Mouse (Mus musculus): ENCODE data around the gene Specc1.

Gene Specc1

GRCm38 (mm10) chr11:62103380-62103911 lies 146.9 kb downstream of the Specc1 start:
- WGBS, result 69% methylated on average over 3 of the region's 3 CpGs

- WGBS, result 59% methylated on average over 1 of the region's 1 CpGs
These were observed 149.9 kb downstream of the Specc1 start for GRCm38 (mm10) chr11:62106401-62106871.

DNA sequence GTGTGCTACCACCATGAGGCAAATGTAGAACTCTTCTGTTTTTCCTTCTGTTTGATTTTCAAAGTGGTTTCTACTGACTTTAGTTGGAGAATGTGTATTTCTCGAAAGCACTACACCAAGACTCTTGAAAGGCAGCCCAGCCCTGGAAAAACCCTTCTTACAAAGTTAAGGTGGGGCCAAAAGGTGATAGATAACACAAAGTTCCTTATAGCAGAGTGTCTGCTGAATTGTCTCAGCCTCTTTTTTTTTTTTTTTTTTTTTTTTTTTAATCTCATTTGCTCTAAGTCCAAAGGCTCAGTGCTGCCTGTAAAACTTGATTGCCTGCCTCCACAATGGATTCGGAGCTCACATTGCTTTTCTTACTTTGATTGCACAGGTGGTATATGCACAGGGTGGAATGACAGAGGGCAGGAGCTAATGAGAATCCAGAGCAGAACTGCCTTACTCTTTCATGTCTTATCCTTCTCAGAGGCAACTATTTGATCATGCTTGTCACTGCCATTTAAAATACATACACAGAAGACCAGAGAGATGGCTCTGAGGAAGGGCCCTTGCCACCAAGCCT lies 150.8 kb downstream of the Specc1 start:
- 87% methylated on average over 2 of the region's 2 CpGs for WGBS

DNA sequence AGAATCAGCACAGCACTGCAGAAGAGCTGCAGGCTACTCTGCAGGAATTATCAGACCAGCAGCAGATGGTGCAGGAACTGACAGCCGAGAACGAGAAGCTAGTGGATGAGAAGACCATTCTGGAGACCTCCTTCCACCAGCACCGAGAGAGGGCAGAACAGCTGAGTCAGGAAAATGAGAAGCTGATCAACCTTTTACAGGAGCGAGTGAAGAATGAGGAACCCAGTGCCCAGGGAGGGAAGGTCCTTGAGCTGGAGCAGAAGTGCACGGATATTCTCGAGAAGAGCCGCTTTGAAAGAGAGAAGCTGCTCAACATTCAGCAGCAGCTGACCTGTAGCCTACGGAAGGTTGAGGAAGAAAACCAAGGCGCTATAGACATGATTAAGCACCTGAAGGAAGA lies 162.0 kb downstream of the Specc1 start:
- WGBS, result 89% methylated on average over 9 of the region's 9 CpGs

DNA sequence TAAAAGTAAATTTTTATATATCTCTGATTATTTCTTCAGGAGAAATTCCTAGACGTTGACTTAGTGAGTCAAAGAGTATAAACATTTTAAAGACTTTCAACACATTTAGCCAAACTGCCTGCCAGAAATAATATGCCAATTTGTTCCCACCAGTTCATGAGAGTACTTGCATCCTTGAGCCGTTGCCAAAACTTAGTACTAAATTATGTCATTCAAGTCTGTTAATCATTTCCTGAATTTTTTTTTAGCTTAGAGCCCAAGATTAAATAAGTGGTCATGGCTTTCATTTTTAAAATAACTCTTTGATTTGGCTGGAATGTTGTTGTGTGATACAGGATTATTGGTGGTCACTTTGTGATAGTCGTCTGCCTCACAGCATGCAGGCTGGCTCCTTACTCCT lies 163.3 kb downstream of the Specc1 start:
- 58% methylated on average over 3 of the region's 3 CpGs for WGBS

GRCm38 (mm10) chr11:62121365-62121764 lies 164.8 kb downstream of the Specc1 start:
- WGBS, result 87% methylated on average over 5 of the region's 5 CpGs

- 34% methylated on average over 3 of the region's 3 CpGs for WGBS
These were observed 171.1 kb downstream of the Specc1 start for GRCm38 (mm10) chr11:62127692-62128091.

DNA sequence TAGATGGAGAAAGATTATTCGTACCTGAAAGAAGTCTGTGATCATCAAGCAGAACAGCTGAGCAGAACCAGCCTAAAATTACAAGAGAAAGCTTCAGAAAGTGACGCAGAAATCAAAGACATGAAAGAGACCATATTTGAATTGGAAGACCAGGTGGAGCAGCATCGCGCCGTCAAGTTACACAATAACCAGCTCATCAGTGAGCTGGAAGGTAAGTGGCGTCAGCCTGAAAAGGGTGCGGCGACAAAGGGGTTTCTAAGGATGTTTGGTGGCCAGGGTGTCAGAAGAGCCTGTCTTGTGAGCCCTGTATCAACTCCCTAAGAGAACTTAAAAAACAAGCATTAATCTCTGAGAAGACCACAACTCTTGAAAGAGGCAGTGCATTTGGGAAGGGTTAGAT lies 171.6 kb downstream of the Specc1 start:
- 83% methylated on average over 8 of the region's 8 CpGs for WGBS

- WGBS, result 78% methylated on average over 3 of the region's 3 CpGs
These were observed 173.6 kb downstream of the Specc1 start for GRCm38 (mm10) chr11:62130191-62130590.

DNA sequence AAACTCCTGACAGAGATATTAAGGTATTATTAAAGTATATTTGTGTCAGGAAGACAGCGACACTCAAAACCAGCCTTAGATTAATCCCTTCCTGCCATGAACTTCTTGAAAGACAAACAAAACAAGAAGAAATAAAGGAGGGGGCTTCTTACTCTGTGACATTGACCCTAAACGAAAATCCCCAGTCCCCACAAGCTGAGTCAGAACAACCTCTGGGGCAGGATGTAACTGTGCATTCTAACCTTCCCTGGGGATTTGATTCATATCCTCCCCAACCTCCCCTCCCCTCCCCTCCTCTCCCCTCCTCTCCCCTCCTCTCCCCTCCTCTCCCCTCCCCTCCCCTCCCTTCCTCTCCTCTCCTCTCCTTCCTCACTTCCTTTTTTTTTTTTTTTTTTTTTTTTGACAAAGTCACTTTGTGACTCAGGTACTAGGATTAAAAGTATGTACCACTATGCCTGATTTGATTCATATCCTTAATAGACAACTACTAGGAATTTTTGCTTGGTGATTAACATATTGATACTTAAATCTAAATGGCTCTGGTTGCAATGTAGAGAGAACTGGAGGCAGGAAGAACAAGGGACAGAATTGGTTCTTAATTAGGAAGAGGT lies 174.2 kb downstream of the Specc1 start:
- WGBS, result 81% methylated on average over 2 of the region's 2 CpGs

DNA sequence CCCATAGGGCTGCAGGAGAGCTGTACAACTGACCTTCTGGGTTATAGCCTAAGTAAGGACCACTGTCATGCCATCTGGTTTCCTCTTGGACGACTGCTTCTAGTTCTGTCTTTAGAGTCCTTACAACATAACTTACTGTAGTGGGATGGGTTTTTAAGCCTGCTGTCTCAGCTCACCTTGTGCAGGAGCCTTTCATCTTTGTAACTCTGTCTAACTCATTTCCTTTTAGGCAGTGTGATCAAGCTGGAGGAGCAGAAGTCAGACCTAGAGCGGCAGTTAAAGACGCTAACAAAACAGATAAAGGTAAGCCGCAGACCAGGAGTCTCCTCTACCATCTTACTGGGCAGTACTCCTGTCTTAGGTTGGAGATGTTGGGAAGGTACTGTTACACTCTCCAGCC lies 175.0 kb downstream of the Specc1 start:
- 89% methylated on average over 4 of the region's 4 CpGs for WGBS

GRCm38 (mm10) chr11:62134191-62134590 lies 177.6 kb downstream of the Specc1 start:
- 90% methylated on average over 2 of the region's 2 CpGs for WGBS

GRCm38 (mm10) chr11:62145216-62146110 lies 188.9 kb downstream of the Specc1 start:
- WGBS, result 83% methylated on average over 7 of the region's 7 CpGs

GRCm38 (mm10) chr11:62146661-62147060 lies 190.1 kb downstream of the Specc1 start:
- 88% methylated on average over 1 of the region's 1 CpGs for WGBS

DNA sequence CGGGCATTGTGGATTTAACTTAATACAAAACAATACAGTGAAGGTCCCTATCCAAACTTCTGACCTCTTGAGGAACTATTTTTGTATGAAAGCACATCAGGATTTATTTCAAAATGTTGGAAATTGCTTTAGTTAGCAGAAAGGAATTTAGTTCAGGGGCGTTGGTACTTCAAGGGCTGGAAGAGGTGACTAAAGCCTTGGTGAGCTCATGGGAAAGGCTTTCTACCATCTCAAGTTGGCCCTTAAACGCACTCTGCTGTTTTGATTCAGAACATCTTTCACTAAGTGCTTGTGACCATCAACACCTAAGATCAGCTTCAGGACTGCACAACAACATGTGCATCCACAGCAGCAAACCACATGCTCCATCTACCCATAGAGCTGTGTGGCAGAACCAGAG lies 191.5 kb downstream of the Specc1 start:
- WGBS, result 97% methylated on average over 3 of the region's 3 CpGs

DNA sequence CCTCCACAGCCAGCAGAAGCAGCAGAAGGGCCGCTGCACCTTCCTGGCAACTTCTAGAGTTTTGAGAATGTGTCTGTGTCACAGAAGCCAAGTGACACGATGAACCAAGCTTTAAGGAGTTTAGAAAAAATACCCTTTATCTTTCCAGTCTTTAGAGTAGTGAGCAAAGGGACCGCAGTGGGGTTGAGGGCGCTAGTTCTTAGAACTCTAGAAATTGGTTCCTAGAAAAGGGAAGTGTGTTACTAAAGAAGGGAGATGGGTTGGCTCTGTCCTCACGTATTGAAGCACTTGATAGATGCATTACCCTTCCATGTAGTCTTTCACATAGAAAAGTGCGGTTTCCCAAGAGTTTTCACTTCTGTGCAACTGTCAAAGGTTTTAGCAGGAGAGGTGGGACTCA lies 191.9 kb downstream of the Specc1 start:
- 94% methylated on average over 6 of the region's 6 CpGs for WGBS

DNA sequence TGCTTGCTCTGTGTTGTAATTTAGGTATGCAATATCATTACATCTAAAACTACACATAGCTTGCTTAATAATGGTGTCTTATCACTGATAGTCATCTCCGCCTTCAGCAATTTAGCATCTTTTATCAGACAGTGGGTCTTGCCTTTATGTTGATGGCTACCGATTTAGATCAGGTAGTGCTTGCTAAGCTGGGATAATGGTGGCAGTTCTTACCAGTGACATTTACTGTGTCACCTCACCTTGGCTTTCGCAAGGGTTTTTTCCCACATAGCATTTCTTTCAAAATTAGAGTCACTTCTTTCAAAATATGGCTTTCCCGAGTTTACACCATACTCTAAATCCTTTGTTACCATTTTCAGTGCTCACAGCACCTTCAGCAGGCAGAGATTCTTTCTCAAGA lies 196.5 kb downstream of the Specc1 start:
- 92% methylated on average over 4 of the region's 4 CpGs for WGBS

DNA sequence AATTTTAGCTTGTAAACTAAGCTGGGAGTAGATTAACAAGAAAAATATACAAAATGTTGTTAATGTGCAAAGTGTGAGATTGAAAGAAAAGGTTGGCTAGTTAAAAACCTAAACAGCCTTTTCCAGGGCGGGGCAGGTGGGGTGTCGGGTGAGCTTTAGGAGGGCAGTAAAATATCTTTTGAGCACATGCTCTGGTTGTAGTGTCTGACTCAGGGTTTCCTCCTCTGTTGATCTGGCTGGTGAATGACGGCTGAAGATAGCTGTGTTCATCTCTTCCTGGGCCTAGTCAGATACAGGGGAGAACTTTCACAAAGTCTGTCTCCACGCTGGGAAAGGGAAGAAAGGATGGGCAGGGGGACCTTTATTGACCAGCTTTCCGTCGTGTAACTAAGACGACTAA lies 203.2 kb downstream of the Specc1 start:
- WGBS, result 93% methylated on average over 7 of the region's 7 CpGs

DNA sequence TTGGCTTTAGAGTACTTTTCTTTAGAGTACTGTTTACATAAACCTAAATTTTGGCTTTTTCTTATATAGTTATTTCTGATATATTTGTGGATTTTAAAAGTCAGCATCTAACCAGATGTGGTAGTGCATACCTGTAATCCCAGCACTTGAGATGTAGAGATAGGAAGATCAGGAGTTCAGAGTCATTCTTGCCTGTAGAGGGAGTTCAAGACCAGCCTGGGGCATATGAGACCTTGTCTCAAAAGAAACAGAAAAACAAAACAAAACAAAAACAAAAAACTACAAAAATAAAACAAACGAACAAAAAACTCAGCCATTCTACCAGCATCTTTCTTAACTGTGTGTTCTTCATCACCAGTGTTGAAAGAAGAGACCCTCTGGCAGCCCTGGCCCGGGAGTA lies 204.9 kb downstream of the Specc1 start:
- 84% methylated on average over 2 of the region's 2 CpGs for whole genome bisulfite sequencing

GRCm38 (mm10) chr11:62164357-62164756 lies 207.8 kb downstream of the Specc1 start:
- 95% methylated on average over 3 of the region's 3 CpGs for WGBS

DNA sequence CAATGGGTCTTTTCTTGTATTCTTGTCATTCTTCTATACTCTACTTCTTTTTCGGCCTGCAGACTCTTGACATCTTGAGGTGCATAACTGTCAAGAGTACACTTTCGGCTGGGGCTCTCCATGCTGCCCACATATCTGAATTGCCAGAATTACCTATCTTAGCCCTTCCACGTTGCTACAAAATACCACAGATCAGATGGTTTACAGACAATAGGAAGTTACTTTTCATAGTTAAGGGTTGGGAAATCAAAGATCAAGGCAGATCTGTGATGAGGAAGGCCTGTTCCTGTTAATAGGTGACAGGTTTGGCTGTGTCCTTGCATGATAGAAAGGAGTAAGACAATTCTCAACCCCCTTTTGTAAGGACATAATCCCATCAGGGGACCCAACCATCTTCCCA lies 209.9 kb downstream of the Specc1 start:
- 87% methylated on average over 3 of the region's 3 CpGs for WGBS

- WGBS, result 89% methylated on average over 3 of the region's 3 CpGs
These were observed 211.6 kb downstream of the Specc1 start for GRCm38 (mm10) chr11:62168146-62168545.

All from cerebral cortex, adult 2 months (tissue).